Mouse (Mus musculus) layer of hippocampus, adult 2 months (tissue): ENCODE measurements around the gene Plscr1. TPM values are rescaled to one million over a fixed set of nuclear protein-coding genes. Genes with fewer than 3 reads are reported as not detected.

Source experiments
- DNase-seq, 2 experiments: peaks; one replicate each; pipeline ENCODE4 v3.0.0; 2022; ENCODE audit warnings: low spot score in 2 of 2
- H3K27ac ChIP-seq: fragments of 200-600 bp; 2 replicates; pipeline ENCODE4 v1.8.1; 2022
- H3K4me3 ChIP-seq: fragments of 200-600 bp; 2 replicates; pipeline ENCODE4 v1.8.1; 2022; ENCODE audit warnings: mild to moderate bottlenecking
- CTCF ChIP-seq: fragments of 200-600 bp; conservative IDR thresholded peaks from 2 replicates; pipeline ENCODE4 v1.8.1; 2022; ENCODE audit warnings: antibody characterized with exemption, mild to moderate bottlenecking, moderate library complexity
- total RNA-seq, 2 experiments: library from RNA; stranded (reverse); gene quantifications; 2 replicates each; pipeline ENCODE4 v1.2.3; 2021

Gene Plscr1
- total RNA-seq, 2 experiments from 2014 or later: 1.4 to 1.7 TPM

- Histone ChIP-seq H3K4me3 (no peak overlapping the region), H3K27ac (no peak overlapping the region)
- DNase-seq: no peak
- TF ChIP-seq CTCF: no peak
Observed at GRCm38 (mm10) chr9:92228867-92229832, 20.4 kb upstream of the Plscr1 start.

DNA sequence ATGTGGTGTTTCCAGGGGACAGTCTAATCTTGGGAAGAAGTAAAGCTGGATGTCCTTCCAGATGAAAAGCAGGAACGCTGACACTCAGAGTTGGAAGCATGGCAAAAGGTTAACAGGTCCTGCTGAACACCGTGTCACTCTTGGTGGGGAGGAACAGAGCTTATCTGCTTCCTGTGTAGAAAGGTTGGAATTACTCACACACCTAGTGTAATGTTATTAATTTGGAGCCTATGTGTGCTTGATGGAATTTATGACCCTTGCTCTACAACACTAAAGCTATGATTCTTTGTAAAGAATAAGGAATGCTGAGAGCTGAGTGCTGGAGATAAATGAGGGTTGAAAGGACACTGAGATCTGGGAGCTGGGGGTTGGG, 19.7 kb upstream of the Plscr1 start:
- TF ChIP-seq CTCF: no peak
- no peak overlapping the region for H3K4me3 ChIP-seq
- DNase-seq: no peak
- no peak overlapping the region for H3K27ac ChIP-seq

GRCm38 (mm10) chr9:92234901-92235458, 14.6 kb upstream of the Plscr1 start:
- no peak overlapping the region for H3K27ac ChIP-seq
- TF ChIP-seq CTCF: no peak
- no peak overlapping the region for H3K4me3 ChIP-seq
- DNase-seq: no peak

GRCm38 (mm10) chr9:92248773-92249446, 640 bp upstream of the Plscr1 start:
- H3K27ac ChIP-seq: no peak overlapping the region
- DNase-seq: no peak
- H3K4me3 ChIP-seq: no peak overlapping the region
- no peak for TF ChIP-seq CTCF

- no peak; the same call in 1 of the 2 replicates for TF ChIP-seq CTCF
- Histone ChIP-seq H3K27ac (peak overlapping the region; percentile 81), H3K4me3 (peak overlapping the region; percentile 66)
- peak; percentile 6 to 22 for DNase-seq
Observed at GRCm38 (mm10) chr9:92249987-92250772, 630 bp downstream of the Plscr1 start.

GRCm38 (mm10) chr9:92252718-92253117, 3.2 kb downstream of the Plscr1 start:
- no peak for TF ChIP-seq CTCF
- DNase-seq: no peak
- H3K4me3 ChIP-seq: no peak overlapping the region
- no peak overlapping the region for H3K27ac ChIP-seq

DNA sequence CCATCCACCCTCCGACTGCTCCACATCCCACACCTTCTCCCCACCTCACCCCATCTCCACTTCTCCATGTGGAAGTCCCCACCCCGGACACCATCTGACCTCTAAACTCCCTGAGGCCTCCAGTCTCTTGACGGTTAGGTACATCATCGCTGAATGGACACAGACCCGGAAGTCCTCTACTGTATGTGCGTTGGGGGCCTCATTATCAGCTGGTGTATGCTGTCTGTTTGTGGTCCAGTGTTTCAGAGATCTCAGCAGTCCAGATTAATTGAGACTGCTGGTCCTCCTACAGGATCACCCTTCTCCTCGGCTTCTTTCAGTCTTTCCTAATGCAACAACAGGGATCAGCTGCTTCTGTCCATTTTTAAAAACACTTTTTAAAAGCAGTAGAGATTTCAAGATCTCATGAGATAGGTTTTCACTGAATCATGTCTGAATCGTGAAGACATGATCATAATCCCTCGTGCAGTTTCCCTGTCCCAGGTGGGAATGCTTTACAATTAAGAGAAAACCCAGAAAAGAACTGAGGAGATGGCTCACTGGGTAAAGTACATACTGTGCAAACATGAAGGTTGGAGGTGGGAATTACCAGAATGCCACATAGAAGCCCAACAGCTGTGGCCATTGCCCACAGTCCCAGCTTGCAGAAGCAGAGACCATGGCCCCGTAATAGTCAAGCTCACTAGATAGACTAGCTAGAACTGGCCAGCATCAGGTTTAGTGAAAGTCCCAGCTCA, 4.2 kb downstream of the Plscr1 start:
- no peak for TF ChIP-seq CTCF
- DNase-seq: no peak
- H3K27ac ChIP-seq: no peak overlapping the region
- H3K4me3 ChIP-seq: no peak overlapping the region

DNA sequence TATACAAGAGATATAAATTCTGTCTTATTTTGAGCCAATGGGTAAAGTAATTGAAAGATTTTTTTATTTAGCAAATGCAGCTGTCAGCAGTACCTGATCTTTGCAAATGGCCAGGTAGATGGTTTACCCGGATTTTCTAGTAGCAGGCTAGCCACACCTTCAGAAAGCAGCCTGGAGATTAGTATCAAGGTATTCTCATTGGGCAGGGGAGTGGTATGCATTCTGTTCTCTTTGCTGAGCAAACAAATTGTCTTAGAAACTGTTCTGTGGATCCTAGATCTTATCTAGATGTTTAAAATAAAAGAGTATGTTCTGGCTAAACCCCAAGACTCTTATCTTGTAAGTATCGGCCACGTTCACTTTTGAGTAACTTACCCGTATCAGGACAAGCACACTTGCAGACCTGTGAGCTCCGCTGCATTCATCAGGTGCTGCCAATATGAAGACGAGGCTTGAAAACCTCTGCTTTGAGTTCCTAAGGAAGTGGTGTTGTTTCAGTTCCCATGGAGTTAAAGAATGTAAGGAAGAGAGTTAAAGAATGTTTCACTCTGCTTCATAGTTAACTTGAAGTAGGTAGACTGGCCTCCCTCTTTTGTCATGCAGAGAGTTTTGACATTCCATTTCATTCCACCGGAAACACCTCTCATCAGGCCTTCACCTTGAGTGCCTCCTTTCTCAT, 11.1 kb downstream of the Plscr1 start:
- H3K27ac ChIP-seq: no peak overlapping the region
- H3K4me3 ChIP-seq: no peak overlapping the region
- TF ChIP-seq CTCF: no peak

DNA sequence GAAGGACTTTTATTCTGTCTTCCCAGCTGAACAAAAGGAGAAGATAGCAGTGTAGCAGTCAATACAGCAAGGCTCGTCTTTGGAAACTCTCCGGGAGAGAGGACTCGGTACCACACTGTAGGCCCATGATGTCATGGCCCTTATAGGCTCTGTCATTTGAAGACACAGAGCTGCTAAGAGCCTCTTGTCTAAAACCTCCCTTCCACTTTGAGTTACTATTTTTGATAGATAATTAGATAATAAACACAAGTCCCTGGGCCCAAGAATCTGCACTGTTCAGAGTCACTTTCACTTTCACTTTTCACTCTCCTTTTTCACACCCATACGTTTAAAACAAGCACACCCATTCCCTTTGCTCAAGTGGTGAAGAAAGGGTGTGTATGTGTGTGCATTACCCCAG, 16.2 kb downstream of the Plscr1 start:
- H3K4me3 ChIP-seq: no peak overlapping the region
- no peak for DNase-seq
- TF ChIP-seq CTCF: no peak
- no peak overlapping the region for H3K27ac ChIP-seq

More for the DNA sequence above, 11.1 kb downstream of the Plscr1 start:
- no peak for DNase-seq

DNA sequence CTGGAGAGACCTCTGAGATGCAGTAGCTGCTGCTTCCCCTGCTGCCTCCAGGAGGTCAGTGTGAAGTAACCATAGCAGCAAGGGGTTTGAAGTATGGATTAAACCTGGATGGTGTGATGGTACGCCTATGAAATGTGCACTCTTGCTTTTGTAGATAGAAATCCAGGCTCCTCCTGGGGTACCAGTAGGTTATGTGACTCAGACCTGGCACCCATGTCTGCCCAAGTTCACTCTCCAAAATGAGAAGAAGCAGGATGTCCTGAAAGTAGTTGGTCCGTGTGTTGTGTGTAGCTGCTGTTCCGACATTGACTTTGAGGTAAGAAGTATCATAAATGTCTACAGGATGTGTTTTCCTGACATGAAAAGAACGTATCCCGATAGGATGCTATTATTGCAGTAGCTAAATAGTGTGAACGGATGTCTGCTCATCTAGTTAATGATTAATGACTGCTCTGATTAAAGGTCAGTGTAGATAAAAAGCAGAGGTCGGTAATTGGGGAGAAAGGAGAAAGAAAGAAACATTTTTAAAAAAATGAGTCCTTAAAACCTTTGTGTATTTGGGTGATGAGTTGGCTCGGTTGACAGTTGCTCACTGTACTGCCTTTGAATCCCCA, 17.1 kb downstream of the Plscr1 start:
- DNase-seq: no peak
- no peak for TF ChIP-seq CTCF
- no peak overlapping the region for H3K4me3 ChIP-seq
- H3K27ac ChIP-seq: no peak overlapping the region

- no peak overlapping the region for H3K4me3 ChIP-seq
- no peak overlapping the region for H3K27ac ChIP-seq
- DNase-seq: no peak
- no peak for TF ChIP-seq CTCF
Observed at GRCm38 (mm10) chr9:92267732-92268131, 18.2 kb downstream of the Plscr1 start.
